Mouse (Mus musculus): ENCODE results near the gene Lrg1. TPM values are rescaled to one million over a fixed set of nuclear protein-coding genes. Genes with fewer than 3 reads are reported as not detected.

Gene Lrg1
- total RNA-seq, 2 experiments from 2014 or later: 56.1 to 73.6 TPM

GRCm38 (mm10) chr17:56137839-56138613, 16.2 kb upstream of the Lrg1 start:
- intact Hi-C loops (cut with DNase I): no loop called here
- no peak for DNase-seq

DNA sequence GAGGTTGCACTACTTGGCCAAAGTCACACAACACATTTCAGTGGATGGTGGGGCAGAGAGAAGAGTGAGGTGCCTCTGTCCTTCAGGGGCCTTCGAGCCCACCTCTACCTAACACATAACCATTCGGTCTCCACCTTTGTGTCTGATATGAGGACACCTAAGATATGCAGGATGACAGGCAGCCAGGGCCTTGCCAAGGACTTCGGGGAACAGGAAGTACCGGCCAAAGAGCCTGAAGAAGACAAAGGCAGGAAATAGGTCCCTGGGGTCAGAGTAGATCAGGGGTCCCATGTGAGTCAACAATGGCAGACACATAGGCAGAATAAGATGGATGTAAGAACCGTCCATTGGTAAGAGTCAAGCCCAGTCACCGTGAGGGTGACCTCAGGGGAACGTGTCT, 14.8 kb upstream of the Lrg1 start:
- intact Hi-C loops (cut with DNase I): no loop called here
- DNase-seq: no peak

- peak; percentile 79 to 81 for DNase-seq
- intact Hi-C loops (cut with DNase I): loop anchor here (5.0 kb wide), 1 partner anchor 218 kb away; no protein-coding TSS in a partner anchor
These were observed 12.7 kb upstream of the Lrg1 start for GRCm38 (mm10) chr17:56134463-56134971.

GRCm38 (mm10) chr17:56133457-56134363, 11.9 kb upstream of the Lrg1 start:
- intact Hi-C loops (cut with DNase I): loop anchor here (1.0 to 5.0 kb wide), 2 partner anchors 26 to 219 kb away; no protein-coding TSS in a partner anchor
- DNase-seq: peak; percentile 72 to 83

- intact Hi-C loops (cut with DNase I): loop anchor here (1.0 to 5.0 kb wide), 3 partner anchors 27 to 220 kb away; no protein-coding TSS in a partner anchor
- DNase-seq: peak; percentile 80 to 83
These were observed 10.9 kb upstream of the Lrg1 start for GRCm38 (mm10) chr17:56132661-56133060.

GRCm38 (mm10) chr17:56131814-56132213, 10.0 kb upstream of the Lrg1 start:
- intact Hi-C loops (cut with DNase I): loop anchor here (1.0 to 5.0 kb wide), 2 partner anchors 123 to 220 kb away; no protein-coding TSS in a partner anchor
- peak; percentile 70 to 82 for DNase-seq

- DNase-seq: no peak
- intact Hi-C loops (cut with DNase I): loop anchor here (5.0 kb wide), 1 partner anchor 221 kb away; no protein-coding TSS in a partner anchor
These were observed 9.3 kb upstream of the Lrg1 start for GRCm38 (mm10) chr17:56131136-56131535.

- intact Hi-C loops (cut with DNase I): no loop called here
- no peak for DNase-seq
These were observed 6.4 kb upstream of the Lrg1 start for GRCm38 (mm10) chr17:56128246-56128645.

DNA sequence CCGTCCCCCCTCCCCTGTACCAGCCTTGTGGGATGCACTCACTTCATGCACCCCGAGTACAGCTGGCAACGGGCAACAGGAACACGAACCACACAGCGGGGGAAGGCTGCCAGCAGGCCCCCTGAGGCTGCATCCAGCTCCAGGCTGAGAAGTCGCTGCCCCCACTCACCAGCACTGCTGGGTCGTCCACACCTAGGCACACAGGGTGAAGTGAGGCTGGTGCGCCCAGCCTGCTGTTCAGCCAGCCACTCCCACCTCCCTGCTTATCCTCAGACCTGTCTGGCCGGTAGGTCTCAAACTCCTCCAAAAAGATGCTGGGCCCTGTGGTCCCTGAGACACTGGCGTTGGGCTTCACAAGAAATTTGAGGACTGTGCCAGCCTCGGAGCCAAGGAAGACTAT, 4.4 kb upstream of the Lrg1 start:
- intact Hi-C loops (cut with DNase I): no loop called here
- no peak for DNase-seq

- intact Hi-C loops (cut with DNase I): no loop called here
- DNase-seq: no peak
These were observed 3.5 kb upstream of the Lrg1 start for GRCm38 (mm10) chr17:56125276-56125630.

GRCm38 (mm10) chr17:56124377-56125275, 2.8 kb upstream of the Lrg1 start:
- peak; percentile 64 to 73 for DNase-seq

DNA sequence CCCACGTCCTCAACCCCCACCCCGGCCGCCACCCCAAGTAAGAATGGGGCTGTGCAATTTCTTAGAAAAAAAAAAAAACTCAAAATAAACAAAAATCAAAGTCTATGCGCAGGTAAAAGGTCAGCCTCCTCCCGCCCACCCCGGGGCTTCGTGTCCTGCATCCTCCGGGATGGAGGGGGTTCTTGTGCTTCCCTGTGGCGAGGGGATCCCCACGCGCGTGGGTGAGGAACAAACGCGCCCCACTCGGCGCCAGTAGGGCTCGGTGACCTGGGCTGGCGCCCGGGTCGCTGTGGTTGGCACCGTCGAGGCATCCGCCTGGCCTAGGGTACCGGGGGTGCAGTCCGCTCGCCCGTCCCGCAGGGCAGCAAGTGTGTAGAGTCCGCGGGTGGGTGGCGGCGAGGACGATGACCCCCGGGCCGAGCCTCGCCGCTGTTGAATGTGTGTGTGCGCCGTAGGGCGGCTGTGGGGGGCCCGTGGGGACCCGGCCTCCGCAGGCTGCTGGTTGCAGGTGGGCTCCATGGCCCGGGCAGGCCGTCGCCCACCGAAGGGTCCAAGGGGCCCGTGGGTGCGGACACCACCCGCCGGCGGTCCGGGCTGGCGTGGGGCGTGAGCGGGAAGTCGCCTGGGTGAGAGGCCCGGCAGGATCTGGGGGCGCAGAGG, 2.0 kb upstream of the Lrg1 start:
- intact Hi-C loops (cut with DNase I): no loop called here

More at GRCm38 (mm10) chr17:56124377-56125275, 2.8 kb upstream of the Lrg1 start:
- intact Hi-C loops (cut with DNase I): no loop called here

GRCm38 (mm10) chr17:56123161-56123560, 1.4 kb upstream of the Lrg1 start:
- intact Hi-C loops (cut with DNase I): no loop called here
- peak in 1 of 2 experiments; percentile 3 for DNase-seq

More for the DNA sequence above, 2.0 kb upstream of the Lrg1 start:
- DNase-seq: peak in 1 of 2 experiments; percentile 12

- DNase-seq: peak; percentile 73 to 77
- intact Hi-C loops (cut with DNase I): no loop called here
These were observed 1.6 kb downstream of the Lrg1 start for GRCm38 (mm10) chr17:56119981-56120880.

DNA sequence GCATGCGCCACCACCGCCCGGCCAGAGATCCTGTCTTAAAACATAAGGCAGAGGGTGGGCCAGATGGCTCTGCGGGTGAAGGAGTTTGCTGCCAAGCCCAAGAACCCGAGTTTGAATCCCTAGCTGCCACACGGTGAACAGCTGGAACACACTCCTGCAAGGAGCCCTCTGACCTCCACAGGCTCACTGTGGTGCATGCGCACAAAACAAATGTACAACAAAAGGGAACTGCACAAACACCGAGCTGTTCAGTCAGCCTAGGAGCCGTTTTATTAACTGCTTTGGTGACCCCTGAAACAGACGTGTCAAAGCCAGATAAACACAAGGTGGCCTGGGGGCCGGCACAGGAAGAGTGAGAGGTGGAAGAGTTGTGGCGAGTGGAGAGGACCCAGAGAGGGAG, 2.4 kb downstream of the Lrg1 start:
- no peak for DNase-seq
- intact Hi-C loops (cut with DNase I): no loop called here

- intact Hi-C loops (cut with DNase I): no loop called here
- DNase-seq: peak; percentile 69 to 77
These were observed 4.5 kb downstream of the Lrg1 start, which contains the start of gene Plin5 for GRCm38 (mm10) chr17:56117251-56117710. TSS of gene Plin5 (minus strand) at chr17:56117596.

DNA sequence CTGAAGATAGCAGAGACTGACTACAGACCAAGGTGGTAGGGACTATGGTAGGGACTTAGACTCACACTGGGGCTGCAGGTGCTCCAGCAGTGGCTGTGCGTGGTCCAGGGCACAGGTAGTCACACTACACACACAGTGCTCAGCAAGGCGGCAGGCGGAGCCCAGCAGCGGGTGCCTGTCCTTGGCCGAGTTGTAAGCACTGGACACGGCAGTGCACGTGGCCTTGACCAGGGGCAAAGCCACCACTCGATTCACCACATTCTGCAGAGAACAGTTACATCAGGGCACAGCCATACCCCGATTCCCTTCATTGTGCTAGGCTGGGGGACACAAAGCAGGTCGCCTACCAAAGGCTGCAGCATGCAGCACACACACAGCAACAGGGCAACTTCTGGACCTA, 5.6 kb downstream of the Lrg1 start:
- intact Hi-C loops (cut with DNase I): no loop called here

DNA sequence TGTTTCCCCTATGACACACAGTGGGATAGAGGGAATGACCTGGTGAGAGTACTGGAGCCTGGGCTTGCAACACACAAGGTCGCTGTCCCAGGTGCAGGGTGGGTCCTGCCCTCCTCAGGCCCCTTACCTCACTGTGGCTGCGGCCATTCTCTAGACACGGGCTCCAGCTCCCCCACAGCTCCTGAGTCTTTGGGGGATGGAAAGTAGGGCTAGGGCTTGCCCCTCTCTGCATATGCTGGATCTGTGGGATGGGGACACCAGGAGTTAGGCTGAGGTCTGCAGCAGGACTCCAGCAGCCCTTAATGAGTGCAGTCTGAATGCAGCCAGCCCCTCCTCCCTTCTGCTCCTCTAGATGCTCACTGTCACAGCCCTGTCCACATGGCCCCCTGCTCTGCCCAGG, 9.1 kb downstream of the Lrg1 start:
- intact Hi-C loops (cut with DNase I): loop anchor here (5.0 kb wide), 1 partner anchor 145 kb away; the partner anchor contains the start of gene Fem1a
- no peak for DNase-seq

More for the DNA sequence above, 5.6 kb downstream of the Lrg1 start:
- no peak for DNase-seq
